Mouse (Mus musculus) hindbrain, embryonic 12.5 days (tissue): Measurements from ENCODE around the gene Epha4. TPM values are rescaled to one million over a fixed set of nuclear protein-coding genes. Genes with fewer than 3 reads are reported as not detected.

Experiments used
- ATAC-seq: fragments of 200-750 bp; cut with Nextera tagmentation; 2 replicates; pipeline ENCODE4 v1.8.0; 2017; ENCODE audit warnings: moderate TSS enrichment; ENCODE audit not compliant: low FRiP score
- H3K27ac ChIP-seq: fragments of 300-500 bp; sonication (generic); 2 replicates; pipeline ENCODE4 v1.5.1; 2016; ENCODE audit warnings: mild to moderate bottlenecking
- H3K27me3 ChIP-seq: fragments of 300-500 bp; sonication (generic); 2 replicates; pipeline ENCODE4 v1.6.1; 2016; ENCODE audit warnings: mild to moderate bottlenecking
- H3K36me3 ChIP-seq: fragments of 300-500 bp; sonication (generic); 2 replicates; pipeline ENCODE4 v1.6.1; 2016; ENCODE audit warnings: mild to moderate bottlenecking
- H3K4me1 ChIP-seq: fragments of 300-500 bp; sonication (generic); 2 replicates; pipeline ENCODE4 v1.6.1; 2016
- H3K4me2 ChIP-seq: fragments of 300-500 bp; sonication (generic); replicated peaks from 2 replicates; pipeline ENCODE4 v1.6.1; 2016; ENCODE audit warnings: mild to moderate bottlenecking
- H3K4me3 ChIP-seq: fragments of 300-500 bp; sonication (generic); 2 replicates; pipeline ENCODE4 v1.5.1; 2016; ENCODE audit warnings: mild to moderate bottlenecking
- H3K9ac ChIP-seq: fragments of 300-500 bp; sonication (generic); 2 replicates; pipeline ENCODE4 v1.6.1; 2016; ENCODE audit warnings: mild to moderate bottlenecking, moderate library complexity
- H3K9me3 ChIP-seq: fragments of 300-500 bp; sonication (generic); replicated peaks from 2 replicates; pipeline ENCODE4 v1.6.1; 2016; ENCODE audit warnings: mild to moderate bottlenecking
- WGBS: fragments of 180-500 bp; shearing (Covaris S2); methylation state at CpG from one replicate; pipeline ENCODE4 v1.1.7; 2016; 5-methylcytosine and 5-hydroxymethylcytosine counted together
- polyA plus RNA-seq: library from polyadenylated mRNA; unstranded; fragments of >200 nt; fragmentation: Nextera tagmentation; extraction: Ambion mirVana; gene quantifications from 2 replicates; pipeline ENCODE4 v1.2.1, GENCODE M21; 2016

Gene Epha4
- polyA plus RNA-seq, 1 experiment from 2014 or later = 34.5 TPM

DNA sequence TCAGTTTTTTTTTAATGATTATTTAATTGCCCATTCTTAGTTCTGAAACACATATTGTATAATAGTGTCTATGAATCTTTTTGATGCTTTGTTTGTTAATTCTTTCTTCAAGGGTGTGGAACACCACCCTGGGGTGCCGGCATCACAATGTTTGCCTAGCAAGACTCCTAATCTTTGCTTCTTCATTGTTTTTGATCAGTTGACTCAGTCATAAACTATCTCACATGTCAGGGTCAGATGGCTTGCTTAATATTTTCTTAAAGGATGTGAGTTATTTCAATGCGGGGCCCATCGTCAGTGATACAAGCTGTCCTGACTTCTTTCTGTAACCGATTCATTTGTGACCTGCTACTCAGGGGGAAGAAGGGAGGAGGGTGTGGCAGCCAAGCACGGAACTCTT, 4.3 kb downstream of the Epha4 start:
- no peaks in the 10 kb centered on the region for H3K27me3 ChIP-seq
- H3K9ac ChIP-seq = no peak overlapping the region
- 29% methylated on average over 5 of the region's 5 CpGs for WGBS
- ATAC-seq = no peak
- peak overlapping the region; percentile 53; the same call in 1 of the 2 replicates for H3K4me3 ChIP-seq
- peak overlapping the region; percentile 93 for H3K4me2 ChIP-seq
- no peak overlapping the region for H3K27ac ChIP-seq
- peaks cover 53% of the 10 kb centered on the region for H3K4me1 ChIP-seq
- H3K9me3 ChIP-seq = no peaks in the 10 kb centered on the region
- H3K36me3 ChIP-seq = 0 out of 2 replicates have a peak, but pooled peaks cover 4% of the 10 kb centered on the region

- no peak overlapping the region for H3K4me3 ChIP-seq
- no peak for ATAC-seq
- H3K9ac ChIP-seq = no peak overlapping the region
- 0 out of 2 replicates have a peak, but pooled peaks cover 4% of the 10 kb centered on the region for H3K36me3 ChIP-seq
- no peaks in the 10 kb centered on the region for H3K27me3 ChIP-seq
- H3K27ac ChIP-seq = peak overlapping the region; percentile 56; the same call in 1 of the 2 replicates
- peaks cover 79% of the 10 kb centered on the region for H3K4me1 ChIP-seq
- H3K9me3 ChIP-seq = no peaks in the 10 kb centered on the region
- WGBS = 80% methylated on average over 18 of the region's 18 CpGs
- H3K4me2 ChIP-seq = peak overlapping the region; percentile 46
These were observed 8.1 kb downstream of the Epha4 start for GRCm38 (mm10) chr1:77506856-77507200.

DNA sequence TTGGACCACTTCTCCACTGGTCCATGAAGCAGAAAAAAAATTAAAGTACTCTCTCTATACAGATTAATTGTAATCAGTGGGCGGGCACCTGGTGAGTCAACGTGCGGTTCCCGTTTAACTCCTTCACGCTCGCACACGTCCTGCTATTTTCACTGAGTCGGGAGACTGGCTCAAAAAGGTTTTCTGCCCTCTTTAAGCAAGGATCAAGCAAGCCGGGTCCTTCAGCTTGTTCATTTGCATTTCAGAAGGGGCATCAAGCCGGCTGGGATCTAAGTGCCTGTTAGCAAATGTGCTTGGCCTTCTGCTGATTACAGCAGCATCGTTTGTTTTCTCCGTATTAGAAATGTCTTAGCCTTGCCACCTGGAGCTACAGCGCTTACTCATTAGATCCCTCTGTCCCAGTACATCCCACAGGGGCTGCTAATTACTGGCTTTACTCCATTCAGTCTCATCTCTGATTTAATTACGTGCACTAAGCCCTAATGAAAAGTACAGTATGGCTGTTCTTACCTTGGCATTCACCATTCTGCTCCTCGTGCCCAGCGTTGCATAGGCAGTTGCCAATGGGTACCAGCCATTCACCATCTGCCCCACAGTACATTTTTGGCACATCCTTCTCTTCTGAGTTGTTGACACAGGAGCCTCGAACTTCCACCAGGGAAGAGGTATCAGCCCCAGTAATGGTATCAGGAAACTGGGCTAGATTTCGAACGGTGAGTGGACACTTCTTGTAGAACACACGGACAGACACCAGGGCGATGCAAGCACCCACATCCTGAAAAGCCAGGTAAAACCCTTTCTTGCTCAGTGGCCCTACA, 8.6 kb downstream of the Epha4 start:
- H3K9me3 ChIP-seq = no peaks in the 10 kb centered on the region
- peak overlapping the region; percentile 56 for H3K27ac ChIP-seq
- ATAC-seq = peak; percentile 41; the same call in 1 of the 2 replicates
- H3K4me3 ChIP-seq = peak overlapping the region; percentile 18
- no peak overlapping the region for H3K9ac ChIP-seq
- H3K4me1 ChIP-seq = peaks cover 79% of the 10 kb centered on the region
- 0 out of 2 replicates have a peak, but pooled peaks cover 4% of the 10 kb centered on the region for H3K36me3 ChIP-seq
- WGBS = 31% methylated on average over 21 of the region's 21 CpGs
- H3K4me2 ChIP-seq = peak overlapping the region; percentile 46
- no peaks in the 10 kb centered on the region for H3K27me3 ChIP-seq

DNA sequence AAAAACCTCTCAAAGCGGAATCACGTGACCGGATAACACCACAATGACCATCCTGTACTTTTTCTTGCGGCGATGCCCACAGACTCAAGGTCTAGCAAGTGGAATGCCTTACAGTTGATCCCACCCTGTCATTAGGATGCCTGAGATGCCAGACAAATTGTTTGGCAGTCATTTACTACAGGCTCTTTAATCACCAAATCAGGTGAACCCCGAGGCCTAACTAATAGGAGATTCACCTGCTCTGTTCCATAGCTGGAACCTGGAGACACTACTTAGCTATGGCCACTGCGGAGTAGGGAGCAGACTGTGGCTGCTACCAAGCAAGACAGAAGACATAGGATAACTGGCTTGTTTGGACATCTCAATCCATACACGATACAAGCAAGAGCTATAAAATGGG, 9.6 kb downstream of the Epha4 start:
- Histone ChIP-seq H3K4me2 (peak overlapping the region; percentile 46), H3K36me3 (0 out of 2 replicates have a peak, but pooled peaks cover 4% of the 10 kb centered on the region), H3K4me3 (peak overlapping the region; percentile 18), H3K9ac (no peak overlapping the region), H3K27me3 (no peaks in the 10 kb centered on the region), H3K4me1 (peaks cover 82% of the 10 kb centered on the region), H3K9me3 (no peaks in the 10 kb centered on the region), H3K27ac (0 out of 2 replicates have a peak overlapping the region, but pooled peaks have one; percentile 24)
- WGBS = 68% methylated on average over 8 of the region's 8 CpGs
- ATAC-seq = no peak

DNA sequence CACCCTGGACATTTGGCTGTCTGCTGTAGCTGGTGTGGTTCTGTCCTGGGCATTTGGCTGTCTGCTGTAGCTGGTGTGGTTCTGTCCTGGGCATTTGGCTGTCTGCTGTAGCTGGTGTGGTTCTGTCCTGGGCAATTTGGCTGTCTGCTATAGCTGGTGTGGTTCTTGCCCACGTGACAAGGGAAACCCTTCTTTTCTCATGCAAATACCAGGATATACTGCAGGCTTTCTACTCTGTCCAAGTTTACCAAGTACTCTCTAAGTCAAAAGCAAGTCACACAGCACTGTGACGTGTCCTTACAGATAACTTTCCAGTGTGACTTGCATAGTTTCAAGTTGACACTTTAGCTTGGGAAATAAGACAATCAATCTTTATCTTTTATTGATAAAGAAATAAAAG, 10.1 kb downstream of the Epha4 start:
- Histone ChIP-seq H3K27me3 (no peaks in the 10 kb centered on the region), H3K4me2 (peak overlapping the region; percentile 46), H3K9ac (0 out of 2 replicates have a peak overlapping the region, but pooled peaks have one; percentile 15), H3K36me3 (0 out of 2 replicates have a peak, but pooled peaks cover 4% of the 10 kb centered on the region), H3K4me3 (0 out of 2 replicates have a peak overlapping the region, but pooled peaks have one; percentile 0), H3K4me1 (peaks cover 81% of the 10 kb centered on the region), H3K9me3 (no peaks in the 10 kb centered on the region), H3K27ac (no peak overlapping the region)
- 32% methylated on average over 2 of the region's 2 CpGs for WGBS
- no peak; the same call in 1 of the 2 replicates for ATAC-seq

DNA sequence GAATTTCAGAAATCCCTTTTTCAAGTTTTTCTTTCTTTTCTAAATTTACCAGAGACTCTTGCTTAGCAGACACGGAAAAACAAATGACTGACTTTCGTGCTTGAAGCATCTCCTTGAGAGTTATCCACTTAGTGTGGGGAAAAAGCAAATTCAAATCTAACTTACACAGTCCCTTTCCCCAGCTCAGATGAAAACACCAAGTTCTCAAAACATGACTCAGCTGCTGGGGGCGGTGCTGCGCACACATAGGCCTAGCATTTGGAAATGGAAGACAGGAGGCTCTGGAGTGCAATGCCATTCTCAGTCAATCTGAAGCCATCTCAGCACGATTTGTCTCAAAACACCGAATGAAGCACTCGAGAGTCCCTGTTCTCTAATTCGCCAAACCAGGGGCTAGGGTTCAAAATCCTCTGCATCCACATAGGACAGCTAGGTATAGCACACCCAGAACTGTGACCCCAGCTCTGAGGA, 11.1 kb downstream of the Epha4 start:
- Histone ChIP-seq H3K9ac (peak overlapping the region; percentile 13; the same call in 1 of the 2 replicates), H3K36me3 (0 out of 2 replicates have a peak, but pooled peaks cover 4% of the 10 kb centered on the region), H3K9me3 (no peaks in the 10 kb centered on the region), H3K4me2 (peak overlapping the region; percentile 46), H3K27ac (0 out of 2 replicates have a peak overlapping the region, but pooled peaks have one; percentile 7), H3K4me1 (peaks cover 82% of the 10 kb centered on the region), H3K27me3 (no peaks in the 10 kb centered on the region), H3K4me3 (peak overlapping the region; percentile 0; the same call in 1 of the 2 replicates)
- 53% methylated on average over 8 of the region's 8 CpGs for WGBS
- no peak for ATAC-seq

DNA sequence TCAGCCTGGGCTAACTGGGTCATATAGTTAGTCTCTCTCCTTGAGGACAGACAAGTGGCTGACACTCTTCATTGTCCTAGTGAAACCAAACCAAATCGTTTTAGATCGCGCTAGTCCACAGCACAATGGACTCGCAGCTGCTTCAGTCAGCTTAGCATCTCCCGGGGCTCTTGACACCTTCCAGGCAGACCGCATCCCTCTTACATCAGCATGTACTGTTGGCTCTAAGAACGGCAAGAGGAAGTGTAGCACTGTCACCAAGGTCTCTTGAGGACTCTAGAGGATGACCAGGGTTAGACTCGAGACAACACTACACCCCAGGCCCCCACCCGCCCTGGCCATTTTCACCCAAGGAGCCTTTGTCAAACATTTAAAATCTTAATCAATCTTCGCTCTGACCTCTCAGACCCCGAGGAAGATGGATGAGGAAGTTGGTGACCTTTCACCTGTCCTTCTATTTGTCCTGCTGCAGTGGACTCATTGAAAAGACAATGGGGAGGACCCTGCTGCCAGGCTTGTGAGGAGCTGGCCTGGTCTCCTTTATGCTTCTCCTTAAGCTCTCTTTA, 12.3 kb downstream of the Epha4 start:
- peak overlapping the region; percentile 18; the same call in 1 of the 2 replicates for H3K9ac ChIP-seq
- 0 out of 2 replicates have a peak, but pooled peaks cover 4% of the 10 kb centered on the region for H3K36me3 ChIP-seq
- H3K4me3 ChIP-seq = no peak overlapping the region
- peak; percentile 68 for ATAC-seq
- H3K9me3 ChIP-seq = no peaks in the 10 kb centered on the region
- H3K4me2 ChIP-seq = peak overlapping the region; percentile 46
- WGBS = 12% methylated on average over 11 of the region's 11 CpGs
- H3K27ac ChIP-seq = peak overlapping the region; percentile 62
- no peaks in the 10 kb centered on the region for H3K27me3 ChIP-seq
- H3K4me1 ChIP-seq = peaks cover 84% of the 10 kb centered on the region

GRCm38 (mm10) chr1:77501363-77501933, 13.4 kb downstream of the Epha4 start:
- ATAC-seq = no peak
- Histone ChIP-seq H3K9ac (no peak overlapping the region), H3K27ac (no peak overlapping the region), H3K9me3 (no peaks in the 10 kb centered on the region), H3K27me3 (no peaks in the 10 kb centered on the region), H3K4me2 (peak overlapping the region; percentile 31), H3K4me3 (no peak overlapping the region), H3K4me1 (peaks cover 86% of the 10 kb centered on the region), H3K36me3 (0 out of 2 replicates have a peak, but pooled peaks cover 1% of the 10 kb centered on the region)
- 40% methylated on average over 13 of the region's 13 CpGs for WGBS

DNA sequence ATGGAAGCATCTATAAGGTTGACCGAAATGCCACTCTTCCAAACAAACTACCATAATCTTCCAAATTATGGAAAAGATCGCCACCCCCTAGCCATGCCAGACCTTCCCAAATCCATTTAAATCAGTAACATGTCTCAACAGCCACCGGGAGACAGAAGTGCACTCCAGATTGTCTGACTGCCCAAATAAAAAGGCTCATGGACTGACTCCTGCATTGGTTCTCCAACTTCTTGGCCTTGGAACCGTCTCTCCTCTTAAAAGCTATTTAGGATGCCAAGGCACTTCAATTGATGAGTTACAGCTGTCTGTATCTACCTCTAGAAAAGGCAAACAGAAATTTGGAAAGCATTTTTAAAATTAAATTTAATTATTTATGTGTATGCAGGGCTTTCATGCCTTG, 17.4 kb downstream of the Epha4 start:
- no peaks in the 10 kb centered on the region for H3K9me3 ChIP-seq
- ATAC-seq = no peak
- peak overlapping the region; percentile 32; the same call in 1 of the 2 replicates for H3K4me2 ChIP-seq
- no peak overlapping the region for H3K4me3 ChIP-seq
- H3K27ac ChIP-seq = peak overlapping the region; percentile 82
- H3K9ac ChIP-seq = no peak overlapping the region
- 42% methylated on average over 4 of the region's 4 CpGs for WGBS
- H3K36me3 ChIP-seq = no peaks in the 10 kb centered on the region
- H3K4me1 ChIP-seq = peaks cover 77% of the 10 kb centered on the region
- H3K27me3 ChIP-seq = no peaks in the 10 kb centered on the region

DNA sequence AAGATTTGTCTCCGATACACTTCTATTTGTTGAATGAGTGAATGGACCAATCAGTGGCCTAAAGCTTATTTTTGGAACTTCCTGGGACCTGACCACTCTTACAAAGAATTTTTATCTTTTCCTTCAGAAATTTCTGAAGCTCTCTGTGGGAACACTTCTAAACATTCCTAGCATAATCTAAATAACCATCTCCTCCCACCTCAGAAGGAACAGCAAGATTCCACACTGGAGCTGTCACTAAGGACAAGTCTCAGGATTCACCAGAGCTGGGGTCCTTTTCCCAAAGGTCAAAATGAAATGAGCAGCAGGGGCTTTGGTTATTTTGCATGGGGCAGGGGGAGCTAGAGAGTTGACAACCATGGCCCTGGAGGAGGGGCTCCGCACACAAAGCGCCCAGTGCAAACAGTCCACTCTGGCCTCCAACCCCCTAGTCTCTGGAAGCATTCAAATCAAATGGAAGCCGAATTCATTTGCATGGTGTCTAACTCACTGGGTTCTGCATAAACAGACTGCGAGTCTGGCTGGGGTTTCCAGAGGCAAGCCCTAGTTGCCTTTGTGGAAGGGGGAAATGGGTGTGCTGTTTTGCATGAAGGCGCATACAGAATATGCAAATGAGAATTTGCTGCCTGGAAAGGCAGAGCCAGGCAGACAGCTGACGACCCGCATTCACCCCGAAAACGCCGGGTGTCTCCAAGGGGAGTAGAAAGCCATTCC, 18.3 kb downstream of the Epha4 start:
- Histone ChIP-seq H3K4me1 (peaks cover 75% of the 10 kb centered on the region), H3K4me2 (peak overlapping the region; percentile 32), H3K27ac (peak overlapping the region; percentile 82), H3K9ac (no peak overlapping the region), H3K27me3 (no peaks in the 10 kb centered on the region), H3K4me3 (no peak overlapping the region), H3K36me3 (no peaks in the 10 kb centered on the region), H3K9me3 (no peaks in the 10 kb centered on the region)
- ATAC-seq = peak; percentile 91
- WGBS = 7% methylated on average over 11 of the region's 11 CpGs

DNA sequence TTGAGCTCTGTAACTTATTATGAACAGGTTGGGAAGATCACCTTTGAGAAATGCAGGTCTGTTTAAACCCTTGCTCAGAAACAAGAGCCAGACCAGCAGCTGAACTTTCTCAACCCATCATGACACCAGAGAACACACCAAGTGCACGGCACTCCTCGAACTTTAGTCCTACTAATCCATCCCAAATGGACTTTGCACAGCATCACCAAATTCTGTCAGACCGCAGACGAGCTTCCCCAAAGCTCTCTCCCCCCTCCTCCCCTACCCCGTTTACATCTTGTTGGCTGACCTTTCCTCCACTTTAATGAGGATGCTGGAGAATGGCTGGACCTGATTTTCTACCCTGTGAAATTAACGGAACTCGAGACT, 19.1 kb downstream of the Epha4 start:
- Histone ChIP-seq H3K4me3 (no peak overlapping the region), H3K27me3 (no peaks in the 10 kb centered on the region), H3K9ac (no peak overlapping the region), H3K4me2 (peak overlapping the region; percentile 22; the same call in 1 of the 2 replicates), H3K4me1 (peaks cover 66% of the 10 kb centered on the region), H3K9me3 (no peaks in the 10 kb centered on the region), H3K27ac (peak overlapping the region; percentile 82), H3K36me3 (no peaks in the 10 kb centered on the region)
- ATAC-seq = no peak
- 7% methylated on average over 7 of the region's 7 CpGs for WGBS
